Mouse (Mus musculus): ENCODE results near the gene Zfp952. TPM values are rescaled to one million over a fixed set of nuclear protein-coding genes. Genes with fewer than 3 reads are reported as not detected.

Gene Zfp952
- 13.1 TPM for total RNA-seq (2023)

GRCm38 (mm10) chr17:32992699-32993474 lies at the start of gene Zfp952:
Zfp952 (plus strand) TSS chr17:32993129.

GRCm38 (mm10) chr17:32947215-32947914 lies 45.6 kb upstream of the Zfp952 start, which contains the start of gene Cyp4f13:
Cyp4f13 (minus strand) TSS chr17:32947402.

GRCm38 (mm10) chr17:32965623-32966290 lies 27.2 kb upstream of the Zfp952 start, which contains the start of gene Zfp472:
Zfp472 (plus strand) TSS chr17:32965814.

GRCm38 (mm10) chr17:33032900-33033891 lies 40.3 kb downstream of the Zfp952 start, which contains the start of gene Zfp763:
Zfp763 (minus strand) TSS chr17:33033402.

Other genes starting within 250 kb of the Zfp952 start
- 109 TPM for gene Zfp871, start 204.8 kb upstream of the Zfp952 start, total RNA-seq (2023)
- 0.41 TPM for gene Zfp811, start 183.2 kb upstream of the Zfp952 start, total RNA-seq (2023)
- gene Zfp799, start 162.9 kb upstream of the Zfp952 start, total RNA-seq (2023), result 10.6 TPM
- gene Zfp870, start 101.5 kb upstream of the Zfp952 start, total RNA-seq (2023), result 0.62 TPM
- gene Cyp4f14, start 75.8 kb upstream of the Zfp952 start, total RNA-seq (2023), result not detected
- gene Cyp4f13, start 45.7 kb upstream of the Zfp952 start, total RNA-seq (2023), result 61.3 TPM
- 32.4 TPM for gene Zfp472, start 27.3 kb upstream of the Zfp952 start, total RNA-seq (2023)
- gene Zfp763, start 40.3 kb downstream of the Zfp952 start, total RNA-seq (2023), result 3.6 TPM
- gene 4921501E09Rik, start 74.9 kb downstream of the Zfp952 start, total RNA-seq (2023), result not detected
- 3.2 TPM for gene Zfp563, start 96.2 kb downstream of the Zfp952 start, total RNA-seq (2023)
- not detected for gene Morc2b, start 146.6 kb downstream of the Zfp952 start, total RNA-seq (2023)
- not detected for gene Olfr55, start 175.3 kb downstream of the Zfp952 start, total RNA-seq (2023)
- gene Olfr239, start 198.2 kb downstream of the Zfp952 start, total RNA-seq (2023), result not detected
- not detected for gene Olfr1564, start 228.6 kb downstream of the Zfp952 start, total RNA-seq (2023)